Mouse (Mus musculus): ENCODE measurements at regions not wholly inside any gene's neighbourhood (a gene's known extent, or its start where the extent isn't known, plus 50 kb on each side); places are given as distances from the start of the nearest gene placed in this dataset.

- H3K4me1 ChIP-seq (ENCODE audit: insufficient read depth, low read length) = no peaks in the 10 kb centered on the region
- 60% methylated on average over 3 of the region's 3 CpGs for WGBS
- DNase-seq (ENCODE audit: low spot score) = peak; percentile 22
Measured at GRCm38 (mm10) chr1:33098062-33098461, 551.0 kb upstream of the Gm5415 start.

DNA sequence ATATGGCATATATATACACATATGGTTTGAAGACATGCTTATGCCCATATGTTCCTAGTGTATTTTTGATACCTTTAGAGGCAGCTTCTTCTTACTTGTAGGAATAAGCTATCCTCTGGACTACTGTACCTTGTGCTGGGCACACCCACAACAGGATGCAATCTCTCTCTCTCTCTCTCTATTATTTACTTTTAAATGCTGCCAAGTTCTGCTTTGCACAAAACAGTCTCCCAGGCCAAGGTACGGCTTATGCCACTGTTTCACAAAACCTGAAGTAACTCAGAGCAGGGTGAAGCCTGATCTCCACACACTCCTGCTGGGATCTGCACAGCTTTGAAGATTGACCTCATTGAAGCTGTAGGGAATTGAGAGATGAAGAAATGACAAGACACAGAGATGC is 549.8 kb upstream of the Gm5415 start:
- no peak overlapping the region for H3K27ac ChIP-seq (ENCODE audit: low read depth, low read length)
- H3K9me3 ChIP-seq (ENCODE audit: low read length) = no peaks in the 10 kb centered on the region
- H3K4me2 ChIP-seq (ENCODE audit: low read depth, low read length, poor library complexity, severe bottlenecking) = no peak overlapping the region
- DNase-seq (ENCODE audit: low spot score) = no peak
- no peak overlapping the region for H3K9ac ChIP-seq (replicated peaks; ENCODE audit: low read length, poor library complexity, severe bottlenecking)
- no peak for TF ChIP-seq CTCF (IDR thresholded peaks at IDR 0.05)
- no peak overlapping the region for H3K4me3 ChIP-seq (ENCODE audit: low read depth, low read length)
- no peak for ATAC-seq (ENCODE audit: low FRiP score)
- H3K36me3 ChIP-seq (ENCODE audit: insufficient read depth, low read length) = no peaks in the 10 kb centered on the region
- 81% methylated on average over 1 of the region's 1 CpGs for WGBS
- H3K4me1 ChIP-seq (ENCODE audit: insufficient read depth, low read length) = no peaks in the 10 kb centered on the region
- H3K27me3 ChIP-seq (ENCODE audit: insufficient read depth, low read length) = no peaks in the 10 kb centered on the region

More at GRCm38 (mm10) chr1:33098062-33098461, 551.0 kb upstream of the Gm5415 start:
- Histone ChIP-seq H3K27me3 (ENCODE audit: insufficient read depth, low read length) (no peaks in the 10 kb centered on the region), H3K9ac (replicated peaks; ENCODE audit: low read length, poor library complexity, severe bottlenecking) (no peak overlapping the region), H3K27ac (ENCODE audit: low read depth, low read length) (no peak overlapping the region), H3K4me2 (ENCODE audit: low read depth, low read length, poor library complexity, severe bottlenecking) (no peak overlapping the region), H3K4me3 (ENCODE audit: low read depth, low read length) (no peak overlapping the region), H3K36me3 (ENCODE audit: insufficient read depth, low read length) (no peaks in the 10 kb centered on the region), H3K9me3 (ENCODE audit: low read length) (no peaks in the 10 kb centered on the region)
- TF ChIP-seq CTCF (IDR thresholded peaks at IDR 0.05) = no peak
- ATAC-seq (ENCODE audit: low FRiP score) = no peak

GRCm38 (mm10) chr1:33074551-33074950 is 527.5 kb upstream of the Gm5415 start:
- no peaks in the 10 kb centered on the region for H3K27me3 ChIP-seq (ENCODE audit: insufficient read depth, low read length)
- H3K4me3 ChIP-seq (ENCODE audit: low read depth, low read length) = no peak overlapping the region
- ATAC-seq (ENCODE audit: low FRiP score) (no peak), DNase-seq (ENCODE audit: low spot score) (no peak)
- no peaks in the 10 kb centered on the region for H3K36me3 ChIP-seq (ENCODE audit: insufficient read depth, low read length)
- H3K9me3 ChIP-seq (ENCODE audit: low read length) = no peaks in the 10 kb centered on the region
- no peak overlapping the region for H3K27ac ChIP-seq (ENCODE audit: low read depth, low read length)
- TF ChIP-seq CTCF (IDR thresholded peaks at IDR 0.05) = no peak
- H3K4me2 ChIP-seq (ENCODE audit: low read depth, low read length, poor library complexity, severe bottlenecking) = no peak overlapping the region
- 92% methylated on average over 1 of the region's 1 CpGs for WGBS
- H3K9ac ChIP-seq (replicated peaks; ENCODE audit: low read length, poor library complexity, severe bottlenecking) = no peak overlapping the region
- no peaks in the 10 kb centered on the region for H3K4me1 ChIP-seq (ENCODE audit: insufficient read depth, low read length)

GRCm38 (mm10) chr1:33058010-33058409 is 510.9 kb upstream of the Gm5415 start:
- Histone ChIP-seq H3K4me2 (ENCODE audit: low read depth, low read length, poor library complexity, severe bottlenecking) (no peak overlapping the region), H3K9me3 (ENCODE audit: low read length) (no peaks in the 10 kb centered on the region), H3K4me1 (ENCODE audit: insufficient read depth, low read length) (no peaks in the 10 kb centered on the region), H3K27me3 (ENCODE audit: insufficient read depth, low read length) (no peaks in the 10 kb centered on the region), H3K36me3 (ENCODE audit: insufficient read depth, low read length) (no peaks in the 10 kb centered on the region), H3K27ac (ENCODE audit: low read depth, low read length) (no peak overlapping the region), H3K9ac (replicated peaks; ENCODE audit: low read length, poor library complexity, severe bottlenecking) (no peak overlapping the region), H3K4me3 (ENCODE audit: low read depth, low read length) (no peak overlapping the region)
- no peak for TF ChIP-seq CTCF (IDR thresholded peaks at IDR 0.05)
- no peak for ATAC-seq (ENCODE audit: low FRiP score)
- no peak for DNase-seq (ENCODE audit: low spot score)
- WGBS = 84% methylated on average over 2 of the region's 2 CpGs

- Histone ChIP-seq H3K9ac (replicated peaks; ENCODE audit: low read length, poor library complexity, severe bottlenecking) (no peak overlapping the region), H3K36me3 (ENCODE audit: insufficient read depth, low read length) (no peaks in the 10 kb centered on the region), H3K27me3 (ENCODE audit: insufficient read depth, low read length) (no peaks in the 10 kb centered on the region), H3K4me3 (ENCODE audit: low read depth, low read length) (no peak overlapping the region), H3K4me2 (ENCODE audit: low read depth, low read length, poor library complexity, severe bottlenecking) (no peak overlapping the region), H3K27ac (ENCODE audit: low read depth, low read length) (no peak overlapping the region), H3K9me3 (ENCODE audit: low read length) (no peaks in the 10 kb centered on the region), H3K4me1 (ENCODE audit: insufficient read depth, low read length) (no peaks in the 10 kb centered on the region)
- 82% methylated on average over 2 of the region's 2 CpGs for WGBS
- no peak for DNase-seq (ENCODE audit: low spot score)
- no peak for TF ChIP-seq CTCF (IDR thresholded peaks at IDR 0.05)
- no peak for ATAC-seq (ENCODE audit: low FRiP score)
Measured at GRCm38 (mm10) chr1:33044388-33044787, 497.3 kb upstream of the Gm5415 start.

- H3K4me1 ChIP-seq (ENCODE audit: insufficient read depth, low read length) = no peaks in the 10 kb centered on the region
- no peak for TF ChIP-seq CTCF (IDR thresholded peaks at IDR 0.05)
- H3K4me3 ChIP-seq (ENCODE audit: low read depth, low read length) = no peak overlapping the region
- ATAC-seq (ENCODE audit: low FRiP score) = no peak
- WGBS = 15% methylated on average over 2 of the region's 2 CpGs
- no peak overlapping the region for H3K4me2 ChIP-seq (ENCODE audit: low read depth, low read length, poor library complexity, severe bottlenecking)
- no peaks in the 10 kb centered on the region for H3K9me3 ChIP-seq (ENCODE audit: low read length)
- no peaks in the 10 kb centered on the region for H3K36me3 ChIP-seq (ENCODE audit: insufficient read depth, low read length)
- H3K27ac ChIP-seq (ENCODE audit: low read depth, low read length) = no peak overlapping the region
- H3K9ac ChIP-seq (replicated peaks; ENCODE audit: low read length, poor library complexity, severe bottlenecking) = no peak overlapping the region
- H3K27me3 ChIP-seq (ENCODE audit: insufficient read depth, low read length) = no peaks in the 10 kb centered on the region
- peak; percentile 62 for DNase-seq (ENCODE audit: low spot score)
Measured at GRCm38 (mm10) chr1:33042424-33042823, 495.3 kb upstream of the Gm5415 start.

Measured in midbrain, postnatal 0 days (tissue).